Mouse (Mus musculus) hindbrain, embryonic 10.5 days (tissue): ENCODE measurements around the gene Zfp853. TPM values are rescaled to one million over a fixed set of nuclear protein-coding genes. Genes with fewer than 3 reads are reported as not detected.

ENCODE experiments used
- DNase-seq: peaks from one replicate; pipeline ENCODE4 v3.0.0-alpha.2; 2017; ENCODE audit warnings: low spot score
- H3K27ac ChIP-seq: fragments of 300-500 bp; sonication (generic); 2 replicates; pipeline ENCODE4 v1.5.1; 2016; ENCODE audit warnings: mild to moderate bottlenecking, moderate library complexity
- H3K27me3 ChIP-seq: fragments of 300-500 bp; sonication (generic); 2 replicates; pipeline ENCODE4 v1.6.1; 2016; ENCODE audit warnings: mild to moderate bottlenecking; ENCODE audit not compliant: poor library complexity, insufficient read depth, severe bottlenecking
- H3K36me3 ChIP-seq: fragments of 300-500 bp; sonication (generic); 2 replicates; pipeline ENCODE4 v1.6.1; 2016; ENCODE audit warnings: mild to moderate bottlenecking, moderate library complexity
- H3K4me1 ChIP-seq: fragments of 300-500 bp; sonication (generic); replicated peaks from 2 replicates; pipeline ENCODE4 v1.6.1; 2016; ENCODE audit warnings: mild to moderate bottlenecking
- H3K4me3 ChIP-seq: fragments of 300-500 bp; sonication (generic); 2 replicates; pipeline ENCODE4 v1.5.1; 2016; ENCODE audit warnings: mild to moderate bottlenecking, moderate library complexity
- H3K9me3 ChIP-seq: fragments of 300-500 bp; sonication (generic); 2 replicates; pipeline ENCODE4 v1.6.1; 2016; ENCODE audit warnings: mild to moderate bottlenecking, moderate library complexity
- WGBS: fragments of 180-500 bp; shearing (Covaris S2); methylation state at CpG from one replicate; pipeline ENCODE4 v1.1.7; 2016; 5-methylcytosine and 5-hydroxymethylcytosine counted together
- polyA plus RNA-seq: library from polyadenylated mRNA; unstranded; fragments of >200 nt; fragmentation: Nextera tagmentation; extraction: Ambion mirVana; gene quantifications from 2 replicates; pipeline ENCODE4 v1.2.1, GENCODE M21; 2016

Zfp853 gene
- polyA plus RNA-seq, 1 experiment from 2014 or later: not detected

DNA sequence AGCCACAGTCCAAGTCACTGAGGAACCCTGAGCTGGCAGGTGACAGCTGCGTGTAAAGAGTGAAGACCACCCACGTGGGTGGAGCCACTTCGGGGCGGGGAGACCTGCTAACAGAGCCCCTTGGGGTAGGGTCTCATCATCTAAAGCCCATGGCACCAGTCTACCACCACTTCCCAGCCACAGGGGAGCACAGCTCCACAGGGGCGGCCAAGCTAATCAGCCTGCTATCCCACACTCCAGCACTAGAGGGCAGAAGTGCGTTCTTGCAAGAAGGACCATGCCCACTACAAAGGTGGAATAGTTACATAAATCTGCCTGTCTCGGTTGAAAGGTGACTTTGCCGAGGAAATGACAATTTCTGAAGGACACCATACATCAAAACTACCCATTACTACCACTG lies 18.5 kb upstream of the Zfp853 start:
- Histone ChIP-seq H3K36me3 (peaks cover 80% of the 10 kb centered on the region), H3K27ac (no peak overlapping the region), H3K4me1 (peaks cover 26% of the 10 kb centered on the region), H3K27me3 (no peaks in the 10 kb centered on the region), H3K9me3 (no peaks in the 10 kb centered on the region), H3K4me3 (no peak overlapping the region; the same call in 1 of the 2 replicates)
- DNase-seq: peak; percentile 83
- WGBS: 72% methylated on average over 8 of the region's 8 CpGs

DNA sequence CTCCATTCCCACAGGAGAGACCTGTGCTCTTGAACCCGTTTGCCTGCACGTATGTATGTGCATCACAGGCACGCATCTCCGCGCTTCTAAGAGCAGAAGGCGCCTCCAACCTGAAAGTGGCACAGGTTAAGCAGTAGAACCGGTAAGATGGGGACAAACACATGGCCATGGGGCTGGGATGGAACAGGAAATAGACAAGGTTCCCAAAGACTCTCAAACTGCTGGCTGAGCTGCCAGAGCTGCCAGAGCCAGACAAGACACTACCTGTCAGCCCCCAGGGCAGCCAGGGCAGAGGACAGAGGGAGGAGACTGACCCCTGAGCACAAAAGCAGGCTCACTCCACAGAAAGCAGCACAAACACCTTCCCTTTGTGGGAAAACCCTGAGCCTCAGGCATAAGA lies 16.5 kb upstream of the Zfp853 start:
- no peaks in the 10 kb centered on the region for H3K9me3 ChIP-seq
- H3K36me3 ChIP-seq: peaks cover 88% of the 10 kb centered on the region
- no peaks in the 10 kb centered on the region for H3K27me3 ChIP-seq
- 95% methylated on average over 7 of the region's 7 CpGs for WGBS
- peaks cover 18% of the 10 kb centered on the region for H3K4me1 ChIP-seq
- no peak overlapping the region for H3K4me3 ChIP-seq
- no peak overlapping the region for H3K27ac ChIP-seq
- DNase-seq: no peak

DNA sequence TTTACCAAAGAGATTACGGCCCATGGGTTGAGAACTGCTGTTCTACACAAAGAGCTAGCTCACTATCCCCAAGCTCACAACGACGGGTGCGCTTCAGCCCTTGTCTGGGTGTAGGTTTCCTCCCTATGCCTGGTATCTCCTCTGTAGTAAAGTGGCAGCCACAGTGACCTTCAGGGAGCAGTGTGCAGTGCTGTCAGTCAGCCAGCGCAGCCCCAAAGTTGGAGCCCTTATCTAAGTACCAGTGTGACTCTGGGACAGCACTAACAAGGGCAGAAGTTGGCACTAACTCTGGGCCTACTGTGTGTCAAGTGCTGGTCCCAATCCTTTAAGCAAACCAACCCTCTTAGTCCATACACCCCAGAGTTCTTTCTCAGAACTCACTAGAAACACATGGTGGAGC lies 15.4 kb upstream of the Zfp853 start:
- Histone ChIP-seq H3K27me3 (no peaks in the 10 kb centered on the region), H3K4me1 (peaks cover 14% of the 10 kb centered on the region), H3K36me3 (peaks cover 99% of the 10 kb centered on the region), H3K27ac (no peak overlapping the region), H3K4me3 (no peak overlapping the region), H3K9me3 (no peaks in the 10 kb centered on the region)
- 92% methylated on average over 5 of the region's 5 CpGs for WGBS
- no peak for DNase-seq

DNA sequence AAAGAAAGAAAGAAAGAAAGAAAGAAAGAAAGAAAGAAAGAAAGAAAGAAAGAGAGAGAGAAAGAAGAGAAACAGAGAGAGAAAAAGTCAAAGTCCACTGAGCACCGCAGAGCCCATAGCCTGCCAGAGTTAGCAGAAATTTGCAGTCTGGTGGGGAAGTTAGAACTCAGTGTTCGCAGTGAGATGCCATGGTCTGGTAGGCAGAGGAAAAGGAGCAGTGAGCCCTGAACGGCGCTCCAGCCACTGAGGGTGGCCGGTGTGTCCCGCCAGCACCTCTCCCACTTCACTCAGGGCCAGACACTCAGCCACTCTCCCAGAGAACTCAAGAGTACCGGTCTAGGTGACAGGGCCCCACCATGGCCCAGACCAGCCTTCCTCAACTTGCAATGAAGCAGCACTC lies 10.8 kb upstream of the Zfp853 start:
- no peak overlapping the region for H3K4me3 ChIP-seq
- H3K27me3 ChIP-seq: no peaks in the 10 kb centered on the region
- 94% methylated on average over 7 of the region's 7 CpGs for WGBS
- 0 out of 2 replicates have a peak, but pooled peaks cover 4% of the 10 kb centered on the region for H3K9me3 ChIP-seq
- H3K4me1 ChIP-seq: 0 out of 2 replicates have a peak, but pooled peaks cover 4% of the 10 kb centered on the region
- no peak for DNase-seq
- peaks cover 100% of the 10 kb centered on the region for H3K36me3 ChIP-seq
- H3K27ac ChIP-seq: no peak overlapping the region

DNA sequence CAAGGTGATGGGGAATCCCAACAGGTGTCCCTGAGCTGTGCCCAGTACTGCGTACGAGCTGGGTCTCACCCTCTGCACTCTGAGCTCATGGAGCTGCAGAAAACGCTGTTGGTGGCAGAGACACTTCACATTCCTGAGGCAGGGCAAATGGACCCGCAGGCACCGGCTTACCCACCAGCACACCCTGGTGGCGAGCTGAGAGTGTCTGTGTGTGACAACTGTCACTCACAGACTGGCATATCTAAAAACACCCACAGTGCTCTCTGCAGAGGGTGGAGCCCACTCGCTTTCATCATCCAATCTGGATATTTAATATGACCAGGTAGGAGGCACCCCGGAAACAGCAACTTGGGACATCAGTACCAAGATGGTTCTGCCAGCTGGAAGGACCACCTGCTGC lies 7.9 kb upstream of the Zfp853 start:
- no peaks in the 10 kb centered on the region for H3K4me1 ChIP-seq
- H3K27me3 ChIP-seq: no peaks in the 10 kb centered on the region
- no peak overlapping the region for H3K27ac ChIP-seq
- 84% methylated on average over 8 of the region's 8 CpGs for WGBS
- 0 out of 2 replicates have a peak, but pooled peaks cover 4% of the 10 kb centered on the region for H3K9me3 ChIP-seq
- H3K36me3 ChIP-seq: peaks cover 86% of the 10 kb centered on the region
- DNase-seq: no peak
- no peak overlapping the region for H3K4me3 ChIP-seq

DNA sequence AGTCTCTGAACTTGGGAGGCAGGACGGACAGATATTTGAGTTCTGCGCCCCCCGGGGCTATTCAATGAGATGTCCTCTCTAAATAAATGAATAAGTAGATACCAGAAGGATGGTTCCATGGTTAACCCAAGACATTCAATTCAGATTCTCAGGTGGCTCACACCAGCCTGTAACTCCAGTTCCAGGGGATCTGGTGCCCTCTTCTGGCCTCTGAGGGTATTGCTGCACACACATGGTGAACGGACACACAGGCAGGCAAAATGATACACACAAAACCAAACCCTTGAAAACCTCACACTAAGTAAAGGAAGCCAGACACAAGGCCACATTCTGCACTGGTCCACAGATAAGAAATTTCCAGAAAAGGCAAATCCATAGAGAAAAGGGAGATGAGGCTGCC lies 6.3 kb upstream of the Zfp853 start:
- Histone ChIP-seq H3K4me1 (no peaks in the 10 kb centered on the region), H3K27ac (no peak overlapping the region), H3K36me3 (peaks cover 77% of the 10 kb centered on the region), H3K9me3 (0 out of 2 replicates have a peak, but pooled peaks cover 4% of the 10 kb centered on the region), H3K27me3 (peaks cover 6% of the 10 kb centered on the region), H3K4me3 (no peak overlapping the region)
- WGBS: 93% methylated on average over 4 of the region's 4 CpGs
- DNase-seq: peak; percentile 63

DNA sequence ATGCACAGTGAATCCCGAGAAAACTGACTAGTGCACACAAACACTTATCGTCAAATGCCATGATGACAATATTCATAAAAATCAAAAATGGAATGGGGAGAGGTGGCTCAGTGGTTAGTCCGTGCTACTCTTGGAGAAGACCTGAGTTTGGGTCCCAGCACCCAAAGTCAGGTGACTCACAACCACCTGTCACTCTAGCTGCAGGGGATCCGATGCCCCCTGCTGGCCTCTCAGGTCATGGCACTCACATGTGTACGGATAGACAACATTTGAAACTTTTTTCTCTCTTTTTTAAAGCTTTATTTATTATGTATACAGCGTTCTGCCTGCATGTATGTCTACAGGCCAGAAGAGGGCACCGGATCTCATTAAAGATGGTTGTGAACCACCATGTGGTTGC lies 5.0 kb upstream of the Zfp853 start:
- Histone ChIP-seq H3K36me3 (peaks cover 67% of the 10 kb centered on the region), H3K9me3 (0 out of 2 replicates have a peak, but pooled peaks cover 4% of the 10 kb centered on the region), H3K4me3 (no peak overlapping the region), H3K27me3 (peaks cover 19% of the 10 kb centered on the region), H3K4me1 (peaks cover 6% of the 10 kb centered on the region), H3K27ac (no peak overlapping the region)
- WGBS: 92% methylated on average over 7 of the region's 7 CpGs
- no peak for DNase-seq

DNA sequence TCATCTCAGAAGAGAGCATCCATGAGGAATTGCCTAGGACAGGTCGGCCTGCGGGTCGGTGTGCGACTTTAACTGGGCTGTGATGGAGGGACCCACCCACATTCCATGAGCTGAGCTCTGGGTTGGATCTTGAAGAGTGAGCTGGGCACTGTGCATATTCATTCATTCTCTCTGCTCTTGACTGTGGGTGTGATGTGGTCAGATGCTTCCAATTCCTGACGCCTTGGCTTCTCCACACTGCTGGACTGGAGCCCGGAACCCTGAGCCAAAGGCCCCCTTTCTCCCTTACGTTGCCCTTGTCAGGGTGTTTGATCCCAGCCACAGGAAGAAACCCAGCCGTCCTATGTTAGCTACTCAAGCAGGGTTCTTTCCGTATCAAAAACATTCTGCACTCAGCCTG lies 4.6 kb upstream of the Zfp853 start:
- Histone ChIP-seq H3K27ac (no peak overlapping the region), H3K4me1 (peaks cover 10% of the 10 kb centered on the region), H3K36me3 (peaks cover 63% of the 10 kb centered on the region), H3K4me3 (no peak overlapping the region), H3K27me3 (peaks cover 23% of the 10 kb centered on the region), H3K9me3 (0 out of 2 replicates have a peak, but pooled peaks cover 4% of the 10 kb centered on the region)
- 93% methylated on average over 9 of the region's 9 CpGs for WGBS
- DNase-seq: no peak

DNA sequence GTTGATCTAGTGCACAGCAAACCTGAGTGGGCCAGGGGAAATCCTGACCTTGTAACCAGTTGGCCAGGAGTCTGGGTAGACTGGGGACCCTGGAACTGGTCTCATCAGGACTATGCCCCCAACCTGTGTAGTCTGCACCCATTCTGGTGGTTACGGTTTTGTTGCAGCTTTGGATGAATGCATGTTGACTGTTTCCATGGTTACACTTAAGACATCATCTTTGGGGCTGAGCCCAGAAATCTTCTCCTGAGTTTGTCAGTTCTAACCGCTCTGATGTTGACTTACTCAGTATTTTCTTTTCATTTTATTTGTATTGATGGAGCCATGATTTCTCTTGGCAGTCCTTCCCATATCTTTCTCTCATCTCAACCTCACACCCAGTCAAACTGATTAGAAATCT lies 1.9 kb upstream of the Zfp853 start:
- Histone ChIP-seq H3K9me3 (0 out of 2 replicates have a peak, but pooled peaks cover 4% of the 10 kb centered on the region), H3K4me3 (no peak overlapping the region), H3K4me1 (peaks cover 15% of the 10 kb centered on the region), H3K27ac (no peak overlapping the region), H3K27me3 (peaks cover 50% of the 10 kb centered on the region), H3K36me3 (peaks cover 37% of the 10 kb centered on the region)
- 94% methylated on average over 2 of the region's 2 CpGs for WGBS
- DNase-seq: no peak

DNA sequence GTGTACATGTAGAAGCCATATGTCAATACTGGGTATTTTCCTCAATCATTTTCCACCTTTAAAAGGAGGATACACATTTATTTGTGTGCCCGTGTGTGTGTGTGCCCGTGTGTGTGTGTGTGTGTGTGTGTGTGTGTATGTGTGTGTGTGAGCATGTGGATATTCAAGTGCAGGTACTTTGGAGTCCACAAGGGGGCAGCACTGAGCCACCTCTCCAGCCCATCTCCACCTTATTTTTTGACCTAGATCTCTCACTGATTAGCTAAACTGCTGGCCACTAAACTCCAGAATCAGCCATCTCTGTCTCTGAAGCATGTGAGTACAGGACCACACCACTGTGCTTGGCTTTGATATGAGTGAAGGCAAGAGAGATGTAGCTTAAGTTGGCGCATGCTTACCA lies 1.4 kb upstream of the Zfp853 start:
- Histone ChIP-seq H3K4me1 (peaks cover 15% of the 10 kb centered on the region), H3K27me3 (peaks cover 54% of the 10 kb centered on the region), H3K36me3 (peaks cover 32% of the 10 kb centered on the region), H3K27ac (no peak overlapping the region), H3K9me3 (no peaks in the 10 kb centered on the region), H3K4me3 (no peak overlapping the region)
- DNase-seq: no peak
- WGBS: 97% methylated on average over 3 of the region's 3 CpGs

DNA sequence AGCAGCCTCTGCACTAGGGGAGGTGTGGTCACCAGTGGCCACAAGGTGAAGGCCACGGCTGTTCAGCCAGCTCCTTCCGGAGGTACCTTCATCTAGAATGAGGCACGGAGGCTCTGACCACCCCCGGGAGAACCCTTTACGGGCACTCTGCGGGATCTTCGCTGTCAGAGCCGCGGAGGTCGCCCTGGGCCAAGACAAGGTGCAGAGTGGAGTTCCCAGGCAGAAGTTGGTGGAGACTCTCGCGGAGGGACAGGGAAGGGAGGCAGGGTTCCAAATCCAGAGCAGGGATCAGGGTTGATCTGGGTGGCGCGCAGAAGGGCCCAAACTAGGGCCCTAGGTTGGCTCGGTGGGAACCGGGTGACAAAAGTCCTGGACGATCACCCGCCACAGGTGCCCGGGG lies 544 bp downstream of the Zfp853 start:
- H3K27me3 ChIP-seq: peaks cover 74% of the 10 kb centered on the region
- DNase-seq: no peak
- H3K36me3 ChIP-seq: peaks cover 16% of the 10 kb centered on the region
- H3K4me3 ChIP-seq: peak overlapping the region; percentile 51
- no peaks in the 10 kb centered on the region for H3K9me3 ChIP-seq
- 0 out of 2 replicates have a peak overlapping the region, but pooled peaks have one; percentile 42 for H3K27ac ChIP-seq
- H3K4me1 ChIP-seq: peaks cover 26% of the 10 kb centered on the region
- 4% methylated on average over 19 of the region's 19 CpGs for WGBS

DNA sequence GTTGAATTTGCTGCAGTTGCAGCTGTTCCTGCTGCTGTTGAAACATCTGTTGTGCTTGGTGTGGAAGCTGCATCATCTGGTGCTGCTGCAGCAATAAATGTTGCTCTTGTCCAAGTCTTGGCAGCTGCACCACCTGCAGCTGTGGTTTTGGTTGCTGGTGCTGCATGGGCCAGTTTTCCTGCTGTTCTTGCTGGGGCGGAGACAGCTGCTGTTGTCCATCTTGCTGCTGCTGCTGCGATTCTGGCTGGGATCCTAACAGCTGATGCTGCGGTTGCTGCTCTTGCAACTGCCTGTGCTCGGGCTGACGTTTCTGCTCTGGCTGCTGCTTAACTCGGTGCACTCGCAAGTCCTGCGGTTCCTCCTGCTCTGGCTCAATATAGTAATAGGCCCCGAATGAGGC lies 4.1 kb downstream of the Zfp853 start:
- H3K36me3 ChIP-seq: peaks cover 4% of the 10 kb centered on the region; the same call in 1 of the 2 replicates
- H3K4me3 ChIP-seq: no peak overlapping the region
- H3K4me1 ChIP-seq: peaks cover 32% of the 10 kb centered on the region
- H3K27ac ChIP-seq: no peak overlapping the region
- no peaks in the 10 kb centered on the region for H3K9me3 ChIP-seq
- 71% methylated on average over 9 of the region's 9 CpGs for WGBS
- H3K27me3 ChIP-seq: peaks cover 100% of the 10 kb centered on the region
- no peak for DNase-seq

DNA sequence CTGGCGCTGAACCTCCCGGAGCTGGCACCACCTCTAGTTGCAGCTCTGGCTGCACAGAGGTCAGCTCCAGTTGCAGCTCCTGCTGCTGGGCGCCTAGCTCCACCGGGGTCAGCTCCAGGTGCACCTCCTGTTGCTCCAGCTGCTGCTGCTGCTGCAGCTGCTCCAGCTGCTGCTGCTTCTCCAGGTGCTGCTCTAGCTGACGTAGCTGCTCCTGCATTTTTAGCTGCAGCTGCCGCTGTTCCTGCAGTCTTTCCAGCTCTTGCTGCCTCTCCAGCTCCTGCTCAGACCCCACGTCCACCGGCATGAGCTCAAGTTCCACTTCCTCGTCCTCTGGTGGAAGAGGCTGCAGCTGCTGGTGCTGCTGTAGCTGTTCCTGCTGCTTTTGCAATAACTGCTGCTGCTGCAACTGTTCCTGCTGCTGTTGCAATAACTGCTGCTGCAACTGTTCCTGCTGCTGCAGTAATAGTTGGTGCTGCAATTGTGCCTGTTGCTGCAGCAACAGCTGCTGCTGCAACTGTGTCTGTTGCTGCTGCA lies 5.0 kb downstream of the Zfp853 start:
- Histone ChIP-seq H3K9me3 (no peaks in the 10 kb centered on the region), H3K4me1 (peaks cover 27% of the 10 kb centered on the region), H3K4me3 (peak overlapping the region; percentile 49), H3K27me3 (peaks cover 94% of the 10 kb centered on the region), H3K36me3 (peaks cover 4% of the 10 kb centered on the region; the same call in 1 of the 2 replicates), H3K27ac (peak overlapping the region; percentile 2; the same call in 1 of the 2 replicates)
- WGBS: 10% methylated on average over 9 of the region's 9 CpGs
- DNase-seq: no peak
